Mouse (Mus musculus) myocyte (in vitro differentiated cells): ENCODE results near the gene Slc12a7. TPM values are rescaled to one million over a fixed set of nuclear protein-coding genes. Genes with fewer than 3 reads are reported as not detected.
A peak's percentile ranks its signal among the peaks of the same experiment; 100 is the strongest.

Experiments used
- H3K27me3 ChIP-seq: one replicate; pipeline ENCODE4 v1.6.1; 2011; ENCODE audit not compliant: control insufficient read depth, insufficient read depth, insufficient read length
- H3K36me3 ChIP-seq: one replicate; pipeline ENCODE4 v1.6.1; 2011; ENCODE audit not compliant: control insufficient read depth, insufficient read depth
- H3K4me2 ChIP-seq: one replicate; pipeline ENCODE4 v1.6.1; 2011; ENCODE audit warnings: low read depth, control low read depth
- H3K4me3 ChIP-seq: one replicate; pipeline ENCODE4 v1.5.1; 2011; ENCODE audit warnings: mild to moderate bottlenecking, control low read depth, moderate library complexity
- H3K79me2 ChIP-seq: one replicate; pipeline ENCODE4 v1.6.1; 2011; ENCODE audit not compliant: control insufficient read depth, insufficient read depth
- H3ac ChIP-seq: one replicate; pipeline ENCODE4 v1.6.1; 2011; ENCODE audit not compliant: control insufficient read depth, insufficient read length
- CEBPB ChIP-seq: IDR thresholded peaks from 2 replicates; pipeline ENCODE4 v1.6.1; 2011; ENCODE audit warnings: mild to moderate bottlenecking, moderate library complexity; ENCODE audit not compliant: poor library complexity, insufficient read depth, severe bottlenecking
- E2F4 ChIP-seq: IDR thresholded peaks from one replicate; pipeline ENCODE4 v1.6.1; 2011; ENCODE audit warnings: mild to moderate bottlenecking, control low read depth, moderate library complexity; ENCODE audit not compliant: insufficient read depth
- MAX ChIP-seq: IDR thresholded peaks from one replicate; pipeline ENCODE4 v1.6.1; 2011; ENCODE audit warnings: low read depth, mild to moderate bottlenecking, control low read depth
- MYOD1 ChIP-seq, 3 experiments: IDR thresholded peaks; one replicate each; pipeline ENCODE4 v1.6.1; 2011; ENCODE audit warnings: control low read depth in 2 of 3, low read depth in 2 of 3, mild to moderate bottlenecking in 2 of 3, moderate library complexity in 1 of 3; ENCODE audit not compliant: insufficient read length in 2 of 3, control insufficient read depth in 1 of 3
- MYOG ChIP-seq, 3 experiments: IDR thresholded peaks; one replicate each; pipeline ENCODE4 v1.6.1; 2011; ENCODE audit warnings: control low read depth in 2 of 3, low read depth in 2 of 3, mild to moderate bottlenecking in 2 of 3; ENCODE audit not compliant: insufficient read length in 2 of 3, control insufficient read depth in 1 of 3, insufficient read depth in 1 of 3
- POLR2A ChIP-seq: IDR thresholded peaks from one replicate; pipeline ENCODE4 v1.6.1; 2011; ENCODE audit warnings: low read depth, mild to moderate bottlenecking, control low read depth, moderate library complexity; ENCODE audit not compliant: insufficient read length
- POLR2AphosphoS2 ChIP-seq: IDR thresholded peaks from one replicate; pipeline ENCODE4 v1.6.1; 2011; ENCODE audit warnings: low read depth, control low read depth; ENCODE audit not compliant: insufficient read length
- REST ChIP-seq: IDR thresholded peaks from one replicate; pipeline ENCODE4 v1.6.1; 2011; ENCODE audit warnings: mild to moderate bottlenecking, control low read depth, moderate library complexity; ENCODE audit not compliant: insufficient read depth, insufficient read length
- SRF ChIP-seq: IDR thresholded peaks from one replicate; pipeline ENCODE4 v1.6.1; 2011; ENCODE audit warnings: low read depth; ENCODE audit not compliant: control insufficient read depth, insufficient read length
- TCF12 ChIP-seq: IDR thresholded peaks from one replicate; pipeline ENCODE4 v1.6.1; 2011; ENCODE audit warnings: mild to moderate bottlenecking, control low read depth; ENCODE audit not compliant: poor library complexity, insufficient read depth, severe bottlenecking
- TCF3 ChIP-seq: IDR thresholded peaks from one replicate; pipeline ENCODE4 v1.6.1; 2011; ENCODE audit warnings: low read depth, control low read depth; ENCODE audit not compliant: insufficient read length
- USF1 ChIP-seq: IDR thresholded peaks from one replicate; pipeline ENCODE4 v1.6.1; 2011; ENCODE audit warnings: low read depth, mild to moderate bottlenecking, control low read depth, moderate library complexity
- polyA plus RNA-seq: library from polyadenylated mRNA; unstranded; fragments of >200 nt; fragmentation: generic; extraction: Trizol; gene quantifications from one replicate; pipeline ENCODE4 v1.2.1, GENCODE M21; 2012; ENCODE audit warnings: missing spikeins

Gene Slc12a7
- polyA plus RNA-seq, 1 experiment, result 25.7 TPM

DNA sequence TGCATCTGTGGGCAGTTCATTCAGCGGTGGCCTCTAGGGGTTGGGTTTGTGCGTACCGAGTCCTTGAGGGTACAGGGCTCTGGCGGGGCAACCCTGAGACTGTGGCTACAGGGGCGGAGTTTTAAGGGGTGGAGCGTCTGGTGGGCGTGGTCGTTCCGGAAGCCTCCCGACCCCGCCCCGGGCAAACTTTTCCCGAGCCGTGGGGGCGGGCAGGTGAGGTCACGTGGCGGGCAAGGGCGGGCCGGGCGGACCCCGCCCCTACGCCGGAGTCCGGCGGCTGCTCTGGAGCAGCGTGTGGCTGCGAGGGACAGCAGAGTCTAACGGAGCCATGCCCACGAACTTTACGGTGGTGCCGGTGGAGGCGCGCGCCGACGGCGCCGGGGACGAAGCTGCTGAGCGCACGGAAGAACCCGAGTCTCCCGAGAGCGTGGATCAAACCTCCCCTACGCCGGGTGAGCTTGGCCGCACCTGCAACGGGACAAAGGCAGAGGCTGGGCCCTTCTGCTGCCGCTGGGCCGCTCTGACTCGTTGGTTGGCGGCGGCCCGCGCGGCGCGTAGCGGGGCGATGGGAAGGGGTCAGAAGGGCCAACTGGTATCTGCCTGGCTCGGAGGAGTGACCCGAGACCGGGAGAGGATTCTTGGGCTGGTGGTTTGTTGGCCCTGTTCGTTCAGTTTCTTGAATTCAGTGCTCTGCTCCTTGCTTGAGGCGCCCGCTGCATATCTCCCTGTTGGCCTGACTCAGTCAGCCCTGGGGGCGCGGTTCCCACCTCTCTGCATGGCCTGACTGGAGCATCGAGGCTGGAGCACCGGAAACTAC, 30.8 kb downstream of the Slc12a7 start:
- peak; percentile 85 for TF ChIP-seq USF1
- TF ChIP-seq POLR2AphosphoS2, result peak; percentile 81
- no peak for TF ChIP-seq MAX
- peak; percentile 95 for TF ChIP-seq POLR2A
- TF ChIP-seq E2F4, result no peak
- Histone ChIP-seq H3K4me2 (peak overlapping the region; percentile 83), H3K4me3 (peak overlapping the region; percentile 95), H3K36me3 (no peaks in the 10 kb centered on the region), H3K79me2 (peaks cover 45% of the 10 kb centered on the region), H3ac (peak overlapping the region; percentile 64), H3K27me3 (no peaks in the 10 kb centered on the region)

DNA sequence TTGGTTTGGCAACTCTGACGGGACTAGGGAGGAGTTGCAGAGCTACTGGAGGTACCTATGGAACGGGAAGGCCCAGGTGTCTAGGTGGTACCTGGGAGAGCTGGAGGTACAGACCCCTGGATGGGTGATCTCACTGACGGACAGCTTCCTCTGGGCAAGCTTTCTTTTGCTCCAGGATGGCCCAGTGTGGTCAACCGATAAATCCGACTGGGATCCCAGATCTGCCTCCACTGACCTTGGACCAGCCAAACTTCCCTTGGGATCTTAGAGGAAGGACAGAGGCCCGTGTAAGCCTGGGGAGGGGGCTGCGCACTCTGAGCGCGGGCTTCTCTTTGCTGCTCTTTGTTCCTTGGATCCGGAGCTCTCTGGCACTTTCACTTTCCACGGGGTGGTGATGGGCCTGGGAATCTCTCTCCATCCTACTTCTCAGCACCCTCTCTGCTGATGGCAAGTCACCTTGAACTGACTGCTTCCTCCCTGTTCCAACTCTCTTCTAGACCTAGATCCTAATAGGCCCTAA, 31.4 kb downstream of the Slc12a7 start:
- no peaks in the 10 kb centered on the region for H3K36me3 ChIP-seq
- peak overlapping the region; percentile 64 for H3ac ChIP-seq
- H3K4me2 ChIP-seq, result peak overlapping the region; percentile 83
- no peaks in the 10 kb centered on the region for H3K27me3 ChIP-seq
- peaks cover 52% of the 10 kb centered on the region for H3K79me2 ChIP-seq
- TF ChIP-seq POLR2A, result no peak
- TF ChIP-seq TCF3, result no peak
- TF ChIP-seq E2F4, result no peak
- no peak for TF ChIP-seq MYOG (IDR thresholded peaks at IDR 0.05; ENCODE audit: control insufficient read depth in 1 of 3, insufficient read depth in 1 of 3, insufficient read length in 2 of 3, low read depth in 2 of 3)
- no peak for TF ChIP-seq POLR2AphosphoS2
- no peak for TF ChIP-seq MAX
- peak overlapping the region; percentile 95 for H3K4me3 ChIP-seq

DNA sequence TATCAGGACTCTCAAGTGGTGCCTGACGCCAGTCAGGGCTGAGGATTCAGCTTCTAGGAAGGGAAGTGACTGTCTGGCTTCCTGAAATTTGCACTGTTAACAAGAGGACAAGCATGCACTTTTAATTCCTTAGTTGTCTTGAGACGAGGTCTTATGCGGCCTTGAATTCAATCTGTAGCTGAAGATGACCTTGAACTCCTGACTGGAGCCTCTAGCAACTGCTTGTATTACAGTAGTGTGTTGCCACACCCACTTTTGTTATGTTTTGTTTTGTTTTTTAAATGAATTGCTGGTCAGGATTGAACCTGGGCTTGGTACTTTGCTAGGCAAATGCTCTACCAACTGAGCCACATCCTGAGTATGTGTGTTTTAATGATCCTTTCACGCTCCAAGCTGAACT, 32.5 kb downstream of the Slc12a7 start:
- Histone ChIP-seq H3K4me2 (peak overlapping the region; percentile 83), H3K79me2 (peaks cover 63% of the 10 kb centered on the region), H3K27me3 (no peaks in the 10 kb centered on the region), H3K4me3 (peak overlapping the region; percentile 95), H3ac (no peak overlapping the region), H3K36me3 (no peaks in the 10 kb centered on the region)
- TF ChIP-seq CEBPB (no peak), POLR2A (no peak), E2F4 (no peak), SRF (no peak), REST (no peak)

DNA sequence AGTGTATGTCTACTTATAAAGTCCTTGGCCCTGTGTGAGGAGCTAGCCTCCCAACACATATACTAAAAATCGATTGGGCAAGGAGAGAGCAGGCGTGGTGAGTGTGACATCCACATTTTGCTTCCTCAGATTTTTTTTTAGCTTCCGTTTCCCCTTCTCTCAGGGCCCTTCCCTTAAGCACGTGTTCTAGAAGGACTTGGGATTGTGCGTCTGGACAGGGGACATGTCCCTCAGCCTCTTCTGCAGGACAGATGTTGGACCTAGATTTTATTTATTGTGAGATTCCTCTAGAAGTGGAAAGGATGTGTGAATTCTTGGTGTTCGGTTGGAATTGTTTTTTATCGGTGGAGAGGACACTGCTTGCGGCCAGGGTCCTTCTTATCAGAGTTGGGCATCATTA, 34.3 kb downstream of the Slc12a7 start:
- H3K36me3 ChIP-seq, result no peaks in the 10 kb centered on the region
- no peaks in the 10 kb centered on the region for H3K27me3 ChIP-seq
- peaks cover 74% of the 10 kb centered on the region for H3K79me2 ChIP-seq
- H3ac ChIP-seq, result no peak overlapping the region
- no peak for TF ChIP-seq MYOD1 (IDR thresholded peaks at IDR 0.05; ENCODE audit: control insufficient read depth in 1 of 3, insufficient read length in 2 of 3, low read depth in 2 of 3)
- no peak overlapping the region for H3K4me2 ChIP-seq
- no peak overlapping the region for H3K4me3 ChIP-seq

DNA sequence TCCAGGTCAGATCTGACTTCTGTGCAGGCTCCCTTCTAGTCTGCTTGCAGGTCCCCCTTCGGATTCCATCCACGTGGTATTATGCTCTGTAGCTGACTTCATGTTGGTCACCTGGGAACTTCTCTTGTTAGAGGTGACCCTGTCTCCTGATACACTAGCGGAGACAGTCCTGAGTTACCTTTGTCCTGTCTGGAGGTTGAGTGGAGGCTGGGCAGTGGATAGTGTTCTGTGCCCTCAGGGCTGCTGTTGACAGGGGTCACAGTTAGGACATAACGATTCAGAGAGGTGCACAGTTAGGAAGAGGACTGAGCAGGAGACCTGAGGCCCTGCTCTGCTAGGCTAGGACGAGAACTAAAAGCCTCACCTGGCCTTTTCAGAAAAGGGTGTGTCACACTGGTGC, 34.9 kb downstream of the Slc12a7 start:
- Histone ChIP-seq H3K4me2 (no peak overlapping the region), H3ac (no peak overlapping the region), H3K4me3 (no peak overlapping the region), H3K27me3 (no peaks in the 10 kb centered on the region), H3K36me3 (no peaks in the 10 kb centered on the region), H3K79me2 (peaks cover 78% of the 10 kb centered on the region)
- no peak for TF ChIP-seq REST
- TF ChIP-seq POLR2A, result no peak
- TF ChIP-seq POLR2AphosphoS2, result no peak
- TF ChIP-seq TCF12, result no peak
- TF ChIP-seq E2F4, result no peak
- TF ChIP-seq MAX, result no peak
- TF ChIP-seq USF1, result no peak
- no peak for TF ChIP-seq SRF
- no peak for TF ChIP-seq MYOD1 (IDR thresholded peaks at IDR 0.05; ENCODE audit: control insufficient read depth in 1 of 3, insufficient read length in 2 of 3, low read depth in 2 of 3)
- TF ChIP-seq CEBPB, result no peak
- no peak for TF ChIP-seq TCF3
- TF ChIP-seq MYOG (IDR thresholded peaks at IDR 0.05; ENCODE audit: control insufficient read depth in 1 of 3, insufficient read depth in 1 of 3, insufficient read length in 2 of 3, low read depth in 2 of 3), result no peak
